Mouse (Mus musculus) lung, postnatal 0 days (tissue): ENCODE measurements at regions not wholly inside any gene's neighbourhood (a gene's known extent, or its start where the extent isn't known, plus 50 kb on each side); places are given as distances from the start of the nearest gene placed in this dataset.

ENCODE experiments used
- CTCF ChIP-seq: IDR thresholded peaks from 2 replicates; pipeline ENCODE4 v1.5.1; 2016; ENCODE audit warnings: antibody characterized with exemption, mild to moderate bottlenecking
- EP300 ChIP-seq: IDR thresholded peaks from 2 replicates; pipeline ENCODE4 v1.6.1; 2016; ENCODE audit warnings: antibody characterized with exemption, mild to moderate bottlenecking, control low read depth

- no peak for TF ChIP-seq CTCF
- TF ChIP-seq EP300, result no peak
These were observed 84.0 kb upstream of the Mgme1 start for GRCm38 (mm10) chr2:144186426-144186825.
